Mouse (Mus musculus) C2C12 (cell line): ENCODE measurements around the gene Rbpj.

Experiments used
- CEBPB ChIP-seq: IDR thresholded peaks from one replicate; pipeline ENCODE4 v1.6.1; 2011; ENCODE audit warnings: low read depth, mild to moderate bottlenecking, control low read depth, moderate library complexity
- CTCF ChIP-seq: IDR thresholded peaks from one replicate; pipeline ENCODE4 v1.5.1; 2011; ENCODE audit not compliant: control insufficient read depth, insufficient read depth, insufficient read length
- FOSL1 ChIP-seq: IDR thresholded peaks from one replicate; pipeline ENCODE4 v1.8.0; 2011; ENCODE audit warnings: mild to moderate bottlenecking, low read length; ENCODE audit not compliant: poor library complexity, insufficient read depth, severe bottlenecking
- MAX ChIP-seq: IDR thresholded peaks from one replicate; pipeline ENCODE4 v1.6.1; 2011; ENCODE audit warnings: mild to moderate bottlenecking, control low read depth
- MYOD1 ChIP-seq: IDR thresholded peaks from one replicate; pipeline ENCODE4 v1.6.1; 2011; ENCODE audit warnings: low read depth; ENCODE audit not compliant: control insufficient read depth, insufficient read length
- USF1 ChIP-seq: IDR thresholded peaks from one replicate; pipeline ENCODE4 v1.6.1; 2011; ENCODE audit warnings: low read depth, mild to moderate bottlenecking, control low read depth, moderate library complexity

- TF ChIP-seq CTCF (no peak), MYOD1 (no peak), MAX (no peak), USF1 (no peak), CEBPB (no peak), FOSL1 (no peak)
Measured at GRCm38 (mm10) chr5:53463098-53464018, 2.6 kb upstream of the Rbpj start.
